Mouse (Mus musculus) intestine, postnatal 0 days (tissue): ENCODE results near the gene Cabp7. TPM values are rescaled to one million over a fixed set of nuclear protein-coding genes. Genes with fewer than 3 reads are reported as not detected.

Experiments
- ATAC-seq: fragments of 200-750 bp; cut with Nextera tagmentation; 2 replicates; pipeline ENCODE4 v1.8.0; 2017; ENCODE audit warnings: mild to moderate bottlenecking, moderate TSS enrichment, moderate library complexity
- H3K27ac ChIP-seq: fragments of 300-500 bp; sonication (generic); 2 replicates; pipeline ENCODE4 v1.5.1; 2014; ENCODE audit warnings: mild to moderate bottlenecking, low read depth, low read length, moderate library complexity
- H3K27me3 ChIP-seq: fragments of 300-500 bp; sonication (generic); replicated peaks from 2 replicates; pipeline ENCODE4 v1.6.1; 2014; ENCODE audit warnings: low read length, mixed read lengths; ENCODE audit not compliant: control insufficient read depth, insufficient read depth
- H3K36me3 ChIP-seq: fragments of 300-500 bp; sonication (generic); 2 replicates; pipeline ENCODE4 v1.6.1; 2014; ENCODE audit warnings: mild to moderate bottlenecking, moderate library complexity; ENCODE audit not compliant: control insufficient read depth, insufficient read depth
- H3K4me1 ChIP-seq: fragments of 300-500 bp; sonication (generic); replicated peaks from 2 replicates; pipeline ENCODE4 v1.6.1; 2014; ENCODE audit warnings: antibody characterized with exemption, low read length, mixed read lengths; ENCODE audit not compliant: control insufficient read depth, insufficient read depth
- H3K4me2 ChIP-seq: fragments of 300-500 bp; sonication (generic); replicated peaks from 2 replicates; pipeline ENCODE4 v1.6.1; 2014; ENCODE audit warnings: low read depth, mild to moderate bottlenecking, moderate library complexity
- H3K4me3 ChIP-seq: fragments of 300-500 bp; sonication (generic); 2 replicates; pipeline ENCODE4 v1.5.1; 2014; ENCODE audit warnings: low read depth, low read length
- H3K9ac ChIP-seq: fragments of 300-500 bp; sonication (generic); 2 replicates; pipeline ENCODE4 v1.6.1; 2014; ENCODE audit warnings: mild to moderate bottlenecking, low read depth, low read length
- H3K9me3 ChIP-seq: fragments of 300-500 bp; sonication (generic); 2 replicates; pipeline ENCODE4 v1.6.1; 2016; ENCODE audit warnings: mixed run types; ENCODE audit not compliant: control insufficient read depth
- CTCF ChIP-seq: sonication (generic); IDR thresholded peaks from 2 replicates; pipeline ENCODE4 v1.5.1; 2016; ENCODE audit warnings: low read depth, mild to moderate bottlenecking, control low read depth, antibody characterized with exemption, moderate library complexity
- WGBS: fragments of 180-500 bp; shearing (Covaris S2); extraction: QIAGEN DNeasy Blood & Tissue Kit; methylation state at CpG from one replicate; pipeline ENCODE4 v1.1.7; 2014; 5-methylcytosine and 5-hydroxymethylcytosine counted together
- polyA plus RNA-seq: library from polyadenylated mRNA; unstranded; fragments of >200 nt; fragmentation: Nextera tagmentation; extraction: Ambion mirVana; gene quantifications from 2 replicates; pipeline ENCODE4 v1.2.1, GENCODE M21; 2015

Cabp7 gene
- polyA plus RNA-seq, 1 experiment from 2014 or later = 0.10 TPM

DNA sequence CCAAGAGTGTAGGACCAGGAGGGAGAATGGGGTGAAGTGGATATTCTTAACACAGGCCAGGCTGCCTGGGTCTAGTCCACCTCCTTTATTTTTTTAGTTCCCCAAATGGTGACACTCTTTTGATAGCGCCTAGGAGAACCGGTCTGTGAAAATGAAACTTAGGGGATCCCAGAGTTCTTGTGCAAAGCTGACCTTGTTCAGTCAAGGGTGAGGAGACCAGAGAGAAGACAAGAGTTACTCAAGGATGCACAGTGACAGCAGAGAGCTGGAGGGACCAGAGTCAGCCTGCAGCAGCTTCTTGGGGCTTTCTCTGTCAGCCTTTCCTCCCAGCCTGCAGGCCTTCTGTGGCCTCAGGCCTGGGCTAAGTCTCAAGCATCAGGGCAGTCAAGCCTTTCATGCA, 15.9 kb upstream of the Cabp7 start:
- no peaks in the 10 kb centered on the region for H3K36me3 ChIP-seq
- H3K4me1 ChIP-seq = no peaks in the 10 kb centered on the region
- no peak for TF ChIP-seq CTCF
- H3K9ac ChIP-seq = no peak overlapping the region
- H3K9me3 ChIP-seq = no peaks in the 10 kb centered on the region
- 13% methylated on average over 2 of the region's 2 CpGs for WGBS
- no peak overlapping the region for H3K4me3 ChIP-seq
- no peak overlapping the region for H3K4me2 ChIP-seq
- H3K27me3 ChIP-seq = peaks cover 9% of the 10 kb centered on the region; the same call in 1 of the 2 replicates
- no peak for ATAC-seq
- no peak overlapping the region for H3K27ac ChIP-seq

DNA sequence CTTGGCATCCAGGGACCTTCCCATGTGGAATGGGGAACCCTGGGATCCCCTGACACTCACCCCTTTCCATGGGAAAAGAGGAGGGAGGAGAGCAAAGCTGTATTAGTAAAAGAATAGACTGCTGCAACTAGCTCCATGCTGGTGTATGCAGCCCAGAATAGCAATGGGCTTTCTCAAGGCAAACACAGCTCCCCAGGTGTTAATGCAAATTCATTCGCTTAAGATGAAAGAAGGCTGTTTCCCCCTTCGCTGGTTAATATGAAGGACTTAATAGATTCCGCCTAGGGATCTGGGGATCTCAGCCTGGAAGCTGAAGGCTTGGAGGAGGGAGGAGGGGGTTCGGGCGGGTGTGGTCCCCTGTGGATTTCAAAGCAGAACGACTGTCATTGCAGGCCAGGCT, 15.4 kb upstream of the Cabp7 start:
- H3K4me2 ChIP-seq = no peak overlapping the region
- peaks cover 9% of the 10 kb centered on the region; the same call in 1 of the 2 replicates for H3K27me3 ChIP-seq
- no peak overlapping the region for H3K9ac ChIP-seq
- no peak overlapping the region for H3K27ac ChIP-seq
- no peaks in the 10 kb centered on the region for H3K4me1 ChIP-seq
- 12% methylated on average over 6 of the region's 6 CpGs for WGBS
- no peaks in the 10 kb centered on the region for H3K9me3 ChIP-seq
- no peak overlapping the region for H3K4me3 ChIP-seq
- no peak for TF ChIP-seq CTCF
- no peaks in the 10 kb centered on the region for H3K36me3 ChIP-seq
- ATAC-seq = no peak

DNA sequence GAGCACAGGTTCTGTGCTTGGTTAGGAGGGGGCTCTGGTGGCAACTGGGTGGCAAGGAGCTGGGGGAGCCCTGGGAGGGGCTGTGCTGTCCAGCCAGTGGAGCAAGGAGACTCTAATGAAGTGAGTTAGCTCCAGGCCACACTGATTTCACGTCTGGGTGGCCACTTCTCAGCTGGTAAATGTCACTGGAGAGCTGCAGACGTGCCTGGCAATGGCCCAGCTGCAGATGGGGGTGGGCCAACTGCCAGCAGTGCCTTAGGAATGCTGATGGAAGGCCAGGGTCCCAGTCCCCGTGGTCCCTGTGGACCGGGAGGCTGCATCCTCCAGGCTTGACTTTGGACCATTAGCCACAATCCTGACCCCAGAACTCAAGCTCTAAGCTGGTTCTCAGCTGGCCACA, 13.9 kb upstream of the Cabp7 start:
- Histone ChIP-seq H3K27ac (no peak overlapping the region), H3K9ac (no peak overlapping the region), H3K4me3 (no peak overlapping the region), H3K27me3 (peaks cover 9% of the 10 kb centered on the region; the same call in 1 of the 2 replicates), H3K36me3 (no peaks in the 10 kb centered on the region), H3K9me3 (no peaks in the 10 kb centered on the region), H3K4me2 (no peak overlapping the region), H3K4me1 (no peaks in the 10 kb centered on the region)
- no peak for ATAC-seq
- no peak for TF ChIP-seq CTCF
- WGBS = 42% methylated on average over 4 of the region's 4 CpGs

DNA sequence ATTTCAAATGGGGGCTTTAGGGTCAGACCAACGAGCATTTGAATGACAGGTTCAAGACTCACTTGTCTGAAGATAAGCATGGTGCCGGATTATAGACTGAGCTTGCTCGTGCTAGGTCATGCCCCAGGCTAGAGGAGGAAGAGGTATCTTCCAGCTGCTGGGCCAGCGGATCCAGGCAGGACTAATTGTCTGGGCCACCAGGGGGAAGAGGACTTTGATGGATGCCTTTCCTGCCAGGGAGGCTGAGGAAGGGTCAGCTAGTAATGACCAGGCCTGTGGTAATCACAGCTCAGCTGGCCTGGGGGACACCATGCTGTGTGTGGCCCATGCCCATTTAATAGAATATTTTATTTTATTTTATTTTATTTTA, 11.2 kb upstream of the Cabp7 start:
- H3K4me3 ChIP-seq = no peak overlapping the region
- H3K36me3 ChIP-seq = no peaks in the 10 kb centered on the region
- ATAC-seq = no peak
- H3K27me3 ChIP-seq = peaks cover 10% of the 10 kb centered on the region; the same call in 1 of the 2 replicates
- H3K4me2 ChIP-seq = no peak overlapping the region
- H3K9me3 ChIP-seq = no peaks in the 10 kb centered on the region
- H3K4me1 ChIP-seq = no peaks in the 10 kb centered on the region
- no peak for TF ChIP-seq CTCF
- no peak overlapping the region for H3K9ac ChIP-seq
- H3K27ac ChIP-seq = no peak overlapping the region
- 47% methylated on average over 4 of the region's 4 CpGs for WGBS

DNA sequence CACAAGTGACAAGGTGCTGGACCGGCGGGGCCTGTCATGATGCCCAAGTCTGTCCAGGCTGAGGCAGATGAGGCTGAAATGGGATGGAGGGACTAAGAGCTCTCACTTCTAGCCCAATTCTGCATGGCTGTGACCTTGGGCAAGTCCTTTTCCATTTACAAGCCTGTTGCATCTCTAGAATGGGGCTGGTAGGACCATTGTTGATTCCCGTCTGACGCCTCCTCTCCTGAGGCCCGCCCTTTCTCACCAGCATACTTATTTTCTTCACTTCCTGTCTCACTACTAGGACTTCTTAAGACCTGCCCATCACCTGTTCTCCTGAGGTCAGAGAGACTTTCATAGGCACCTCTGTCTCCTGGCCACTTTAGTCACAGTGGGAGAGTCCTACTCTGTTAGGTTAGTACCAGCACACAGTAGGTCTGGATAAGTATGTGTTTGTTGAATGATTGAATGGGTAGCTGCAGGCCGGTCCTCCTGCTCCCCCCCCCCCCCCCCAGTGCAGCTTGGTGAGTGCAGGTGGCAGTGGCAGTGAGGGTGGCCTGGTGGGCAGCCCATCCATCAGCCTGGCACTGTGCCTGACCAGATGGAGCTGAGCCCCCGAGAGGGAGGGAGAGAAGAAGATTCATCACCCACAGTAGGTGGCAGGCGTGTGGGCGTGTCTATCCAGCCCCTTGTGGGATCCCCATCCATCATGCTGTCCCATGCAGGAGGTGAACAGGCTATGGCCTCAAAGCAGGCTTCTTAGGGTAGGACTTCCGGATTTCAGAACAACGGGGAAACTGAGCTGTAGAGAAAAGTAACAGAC, 10.6 kb upstream of the Cabp7 start:
- TF ChIP-seq CTCF = no peak
- no peaks in the 10 kb centered on the region for H3K36me3 ChIP-seq
- H3K4me2 ChIP-seq = no peak overlapping the region
- no peak overlapping the region for H3K27ac ChIP-seq
- H3K4me3 ChIP-seq = no peak overlapping the region
- H3K27me3 ChIP-seq = peaks cover 7% of the 10 kb centered on the region; the same call in 1 of the 2 replicates
- ATAC-seq = no peak
- 49% methylated on average over 11 of the region's 11 CpGs for WGBS
- no peaks in the 10 kb centered on the region for H3K4me1 ChIP-seq
- H3K9ac ChIP-seq = no peak overlapping the region
- H3K9me3 ChIP-seq = no peaks in the 10 kb centered on the region

DNA sequence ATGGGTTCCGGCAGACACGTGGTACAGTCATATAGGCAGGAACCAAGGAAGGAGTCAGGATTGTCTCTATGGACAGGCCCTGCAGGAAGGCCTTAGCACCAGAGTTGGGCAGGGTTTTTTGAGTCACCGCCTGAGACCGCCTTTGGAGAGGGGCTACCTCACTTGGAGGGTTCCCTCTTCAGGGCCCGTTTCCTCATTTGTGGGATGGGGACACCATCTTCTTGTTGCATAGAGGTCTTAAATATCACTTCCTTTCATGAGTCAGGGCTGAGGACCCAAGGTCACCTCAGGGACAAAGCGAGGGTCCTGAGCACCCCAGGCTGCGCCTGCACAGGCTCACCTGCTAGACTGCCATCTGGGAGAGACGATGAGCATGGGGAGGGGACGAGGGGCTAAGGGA, 9.9 kb upstream of the Cabp7 start:
- H3K9ac ChIP-seq = no peak overlapping the region
- 76% methylated on average over 9 of the region's 9 CpGs for WGBS
- TF ChIP-seq CTCF = no peak
- no peak overlapping the region for H3K27ac ChIP-seq
- no peak overlapping the region for H3K4me3 ChIP-seq
- no peaks in the 10 kb centered on the region for H3K9me3 ChIP-seq
- no peak for ATAC-seq
- 0 out of 2 replicates have a peak, but pooled peaks cover 3% of the 10 kb centered on the region for H3K27me3 ChIP-seq
- H3K4me1 ChIP-seq = no peaks in the 10 kb centered on the region
- no peak overlapping the region for H3K4me2 ChIP-seq
- no peaks in the 10 kb centered on the region for H3K36me3 ChIP-seq
